Mouse (Mus musculus) hindbrain, embryonic 16.5 days (tissue): ENCODE measurements around the gene Gsc. TPM values are rescaled to one million over a fixed set of nuclear protein-coding genes. Genes with fewer than 3 reads are reported as not detected.

Experiments used
- polyA plus RNA-seq: library from polyadenylated mRNA; unstranded; fragments of >200 nt; fragmentation: Nextera tagmentation; extraction: Ambion mirVana; gene quantifications from 2 replicates; pipeline ENCODE4 v1.2.1, GENCODE M21; 2015

Gsc gene
- polyA plus RNA-seq, 1 experiment from 2014 or later: 0.24 TPM

Other genes with a start within 250 kb of the Gsc start
- gene Serpina3g, start 237.1 kb downstream of the Gsc start, polyA plus RNA-seq: 1.2 and 1.8 TPM in 2 replicates
- 0.09 TPM in 1 of 2 replicates, not detected in the other for gene Serpina3i, start 210.2 kb downstream of the Gsc start, polyA plus RNA-seq
- gene Serpina3j, start 158.8 kb downstream of the Gsc start, polyA plus RNA-seq: not detected in 2 replicates
- gene Serpina3k, start 134.8 kb downstream of the Gsc start, polyA plus RNA-seq: not detected in 2 replicates
- gene Serpina3m, start 134.8 kb downstream of the Gsc start, polyA plus RNA-seq: not detected in 2 replicates
- 3.4 and 3.5 TPM in 2 replicates for gene Serpina3n, start 66.6 kb downstream of the Gsc start, polyA plus RNA-seq